Mouse (Mus musculus) spleen, postnatal 4 days (tissue): ENCODE results near the gene Arid3a.

Experiments used
- DNase-seq, 2 experiments: peaks; one replicate each; pipeline ENCODE4 v3.0.0; 2022; ENCODE audit warnings: low spot score in 2 of 2

Arid3a gene

DNA sequence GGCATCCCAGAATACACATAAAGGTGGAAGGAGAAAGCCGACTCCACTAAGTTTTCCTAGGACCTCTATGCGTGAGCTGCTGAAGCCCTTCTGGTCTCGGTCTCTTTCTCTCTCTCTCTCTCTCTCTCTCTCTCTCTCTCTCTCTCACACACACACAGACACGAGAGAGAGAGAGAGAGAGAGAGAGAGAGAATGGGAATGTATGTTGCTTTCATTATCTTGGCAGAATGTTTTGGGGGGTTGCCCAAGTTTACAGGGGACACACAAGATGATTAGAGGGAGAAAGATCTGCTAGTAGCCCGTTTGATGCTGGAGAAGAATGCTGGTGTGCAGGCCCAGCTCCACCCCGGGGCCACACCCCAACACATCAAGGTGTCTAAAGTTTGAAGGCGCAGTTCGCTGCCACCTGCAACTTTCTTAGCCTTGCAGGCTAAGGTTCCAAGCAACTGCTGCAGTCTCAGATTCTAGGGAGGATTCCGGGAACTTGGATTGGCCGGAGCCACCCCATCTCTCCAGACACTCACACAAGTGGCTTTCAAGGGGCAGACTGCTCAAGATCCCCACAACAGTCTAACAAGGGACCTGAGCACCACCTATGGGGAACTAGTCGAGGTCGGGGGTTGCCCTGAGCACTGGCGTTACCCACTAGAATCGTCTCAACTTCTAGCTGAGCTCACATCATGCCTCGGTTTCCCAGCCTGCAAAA lies 905 bp upstream of the Arid3a start:
- DNase-seq, result no peak

DNA sequence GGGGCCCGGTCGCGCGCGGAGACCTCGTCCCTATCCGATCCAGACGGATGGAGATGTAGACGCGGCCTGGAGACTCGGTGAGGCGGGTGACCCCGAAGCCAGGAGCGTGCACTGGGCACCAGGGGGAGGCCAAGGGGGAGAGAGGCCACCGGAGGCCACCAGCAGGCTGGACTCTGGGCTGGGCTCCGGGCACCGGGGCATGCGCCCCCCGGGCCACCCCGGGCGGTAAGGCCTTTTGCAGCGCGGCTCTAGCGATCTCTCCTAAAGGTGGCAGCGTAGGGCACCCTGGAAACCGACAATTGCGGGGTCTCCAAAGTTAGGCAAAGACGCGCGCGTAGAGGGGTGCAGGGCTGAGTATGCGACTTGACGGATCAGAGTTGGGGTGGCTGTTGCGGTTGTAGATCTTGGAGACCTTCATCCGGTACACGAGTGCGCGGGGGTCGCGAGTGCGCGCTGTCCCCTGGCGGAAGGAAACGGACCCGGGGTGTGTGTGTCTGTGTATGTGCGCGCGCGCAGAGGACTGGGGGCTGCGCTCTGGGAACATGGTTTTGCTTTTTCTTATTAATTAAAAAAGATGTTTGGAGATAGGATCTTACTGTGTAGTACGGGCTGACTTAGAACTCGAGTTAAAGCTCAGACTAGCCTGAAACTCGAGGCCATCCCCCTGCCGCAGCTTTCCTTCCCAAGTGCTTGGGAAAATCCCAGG lies 634 bp downstream of the Arid3a start:
- DNase-seq, result peak; percentile 61 to 84

DNA sequence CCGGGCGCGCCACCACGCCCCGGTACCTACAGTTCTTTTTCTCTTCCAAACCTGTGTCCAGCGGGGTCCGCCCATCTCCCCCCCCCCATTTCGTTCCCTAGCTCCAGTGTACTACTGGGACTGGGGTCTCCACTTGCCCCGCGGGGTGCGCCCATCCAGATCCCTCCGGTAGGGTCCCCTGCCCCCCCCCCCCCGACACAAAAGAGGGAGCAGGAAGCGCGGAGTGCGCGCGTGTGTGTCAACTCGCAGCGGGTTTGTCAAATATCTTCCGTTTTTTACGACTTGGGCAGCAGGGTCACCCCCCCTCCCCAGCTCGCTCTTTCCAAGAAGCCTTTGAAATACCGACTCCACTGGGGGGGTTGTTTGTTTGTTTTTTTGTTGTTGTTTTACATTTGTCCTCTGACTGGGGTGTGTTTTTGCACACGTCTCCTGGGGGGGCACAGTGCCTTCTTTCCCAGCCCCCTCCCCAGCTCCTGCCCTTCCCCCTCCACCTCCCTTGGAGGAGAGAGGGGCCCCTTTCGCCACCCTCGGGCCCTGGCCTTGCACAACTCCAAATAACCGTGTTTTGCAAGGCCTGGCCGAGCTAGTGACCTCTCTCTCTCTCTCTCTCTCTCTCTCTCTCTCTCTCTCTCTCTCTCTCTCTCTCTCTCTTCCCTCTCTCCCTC lies 1.3 kb downstream of the Arid3a start:
- peak in 1 of 2 experiments; percentile 58 for DNase-seq

GRCm38 (mm10) chr10:79928907-79929701 lies 2.3 kb downstream of the Arid3a start:
- DNase-seq, result no peak

GRCm38 (mm10) chr10:79929967-79930825 lies 3.4 kb downstream of the Arid3a start:
- DNase-seq, result no peak

DNA sequence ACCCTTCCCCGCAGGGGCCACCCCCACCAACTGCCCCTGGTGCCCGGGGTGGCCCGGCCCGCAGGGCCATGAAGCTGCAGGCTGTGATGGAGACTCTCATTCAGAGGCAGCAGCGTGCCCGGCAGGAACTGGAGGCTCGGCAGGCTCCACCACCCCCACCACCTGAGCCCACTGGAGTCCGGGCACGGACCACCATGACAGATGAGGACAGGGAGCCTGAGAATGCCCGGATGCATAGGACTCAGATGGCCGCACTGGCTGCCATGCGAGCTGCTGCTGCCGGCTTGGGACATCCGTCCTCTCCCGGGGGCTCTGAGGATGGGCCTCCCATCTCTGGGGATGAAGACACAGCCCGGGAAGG lies 4.0 kb downstream of the Arid3a start:
- no peak for DNase-seq

DNA sequence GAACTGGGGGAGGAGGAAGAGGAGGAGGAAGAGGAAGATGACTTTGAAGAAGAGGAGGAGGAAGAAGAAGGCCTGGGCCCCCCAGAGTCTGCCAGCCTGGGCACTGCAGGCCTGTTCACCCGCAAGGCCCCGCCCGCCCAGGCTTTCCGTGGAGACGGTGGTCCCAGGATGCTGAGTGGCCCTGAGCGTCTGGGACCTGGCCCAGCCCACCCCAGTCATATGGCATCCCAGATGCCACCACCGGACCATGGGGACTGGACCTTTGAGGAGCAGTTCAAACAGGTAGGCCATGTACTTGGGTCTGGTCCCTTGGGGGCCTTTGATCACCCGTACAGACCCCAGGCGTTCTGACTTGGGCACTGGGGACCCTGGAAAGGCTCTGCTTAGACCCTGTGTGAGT lies 5.0 kb downstream of the Arid3a start:
- DNase-seq, result no peak

DNA sequence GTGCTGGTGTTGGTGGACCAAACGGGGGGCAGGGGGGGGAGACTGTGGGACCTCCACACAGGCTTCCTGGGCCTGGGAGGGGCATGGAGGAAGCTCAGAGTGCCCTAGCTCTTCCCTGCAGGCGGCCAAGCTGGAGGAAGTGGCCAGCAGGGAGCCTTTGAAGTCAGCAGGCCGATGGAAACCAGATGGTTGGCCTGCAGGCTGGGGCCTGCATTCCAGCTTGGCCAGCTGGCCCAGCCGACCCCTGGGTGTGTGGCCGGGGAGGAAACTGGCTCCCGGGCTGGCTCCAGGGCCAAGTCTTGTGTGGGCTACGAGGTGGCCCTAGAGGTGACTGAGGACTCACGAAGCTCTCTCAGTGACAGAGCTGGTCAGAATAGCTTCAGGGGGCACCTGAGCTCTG lies 5.9 kb downstream of the Arid3a start:
- DNase-seq, result no peak

DNA sequence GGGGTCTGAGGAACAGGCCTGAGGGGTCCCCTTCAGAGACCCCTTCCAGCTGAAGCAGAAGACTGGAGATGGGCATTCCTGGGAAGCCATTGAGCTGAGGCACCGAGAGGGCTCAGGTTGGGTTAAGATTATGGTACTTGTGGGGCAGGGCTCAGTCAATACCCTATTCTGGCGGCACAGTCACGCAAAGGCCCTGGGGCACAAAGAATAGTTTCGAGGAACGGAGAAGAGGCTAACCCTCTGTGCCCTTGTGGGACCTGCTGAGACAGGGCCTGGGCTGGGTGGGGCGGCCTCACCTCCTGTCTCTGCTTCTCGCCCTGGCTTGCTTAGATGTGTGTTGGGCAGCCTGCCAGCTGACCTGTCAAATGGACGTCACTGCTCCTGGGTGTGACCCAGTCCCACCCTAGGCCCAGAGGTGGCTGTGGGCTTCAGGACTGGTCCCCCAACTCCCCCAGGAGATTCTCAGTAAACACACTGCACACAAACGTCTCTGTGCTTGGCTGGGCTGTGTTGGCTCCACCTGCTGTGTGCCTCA lies 6.4 kb downstream of the Arid3a start:
- no peak for DNase-seq

DNA sequence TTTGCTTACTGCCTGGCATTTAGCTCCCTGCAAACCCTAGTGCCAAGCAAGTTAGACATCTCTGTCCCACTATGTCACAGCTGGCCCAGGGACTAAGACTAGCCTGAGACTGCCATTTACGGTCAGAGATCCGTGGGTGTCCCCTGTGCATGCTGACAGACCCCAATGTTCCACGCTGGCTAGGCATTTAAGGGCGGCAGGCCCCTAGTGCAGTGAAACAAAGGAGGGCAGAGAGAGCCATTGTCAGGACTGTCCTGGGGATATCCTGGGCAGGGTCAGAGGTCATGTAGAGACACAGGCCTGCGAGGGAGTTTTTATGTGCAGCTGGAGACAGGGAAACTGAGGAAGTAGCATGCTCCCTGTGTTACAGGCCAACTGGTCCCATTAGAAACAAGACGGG lies 7.0 kb downstream of the Arid3a start:
- no peak for DNase-seq

DNA sequence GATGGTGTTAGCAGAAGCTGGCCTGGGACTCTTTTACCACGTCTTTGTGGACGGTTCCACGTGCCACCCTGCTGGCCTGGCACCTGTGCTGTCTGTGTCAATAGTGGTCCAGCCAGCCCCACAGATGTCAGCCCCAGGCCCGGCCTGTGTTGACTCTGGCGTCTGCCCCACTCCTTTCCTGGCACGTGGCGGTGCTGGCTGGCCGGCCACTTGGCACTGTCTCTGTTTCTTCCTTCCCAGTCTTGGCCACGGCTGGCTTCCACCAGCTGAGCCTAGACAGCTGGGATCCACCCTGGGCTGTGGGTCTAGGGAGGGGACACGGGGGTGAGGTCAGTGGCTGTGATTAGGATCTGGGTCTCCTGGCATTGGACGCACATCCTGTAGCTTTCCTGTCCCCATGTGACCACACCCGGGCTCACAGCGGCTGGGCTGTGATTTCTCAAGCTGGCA lies 7.5 kb downstream of the Arid3a start:
- no peak for DNase-seq

- DNase-seq, result no peak
These were observed 8.1 kb downstream of the Arid3a start for GRCm38 (mm10) chr10:79934794-79935569.

GRCm38 (mm10) chr10:79936284-79936910 lies 9.6 kb downstream of the Arid3a start:
- DNase-seq, result no peak

- DNase-seq, result peak; percentile 89 to 93
These were observed 10.1 kb downstream of the Arid3a start for GRCm38 (mm10) chr10:79936911-79937441.

DNA sequence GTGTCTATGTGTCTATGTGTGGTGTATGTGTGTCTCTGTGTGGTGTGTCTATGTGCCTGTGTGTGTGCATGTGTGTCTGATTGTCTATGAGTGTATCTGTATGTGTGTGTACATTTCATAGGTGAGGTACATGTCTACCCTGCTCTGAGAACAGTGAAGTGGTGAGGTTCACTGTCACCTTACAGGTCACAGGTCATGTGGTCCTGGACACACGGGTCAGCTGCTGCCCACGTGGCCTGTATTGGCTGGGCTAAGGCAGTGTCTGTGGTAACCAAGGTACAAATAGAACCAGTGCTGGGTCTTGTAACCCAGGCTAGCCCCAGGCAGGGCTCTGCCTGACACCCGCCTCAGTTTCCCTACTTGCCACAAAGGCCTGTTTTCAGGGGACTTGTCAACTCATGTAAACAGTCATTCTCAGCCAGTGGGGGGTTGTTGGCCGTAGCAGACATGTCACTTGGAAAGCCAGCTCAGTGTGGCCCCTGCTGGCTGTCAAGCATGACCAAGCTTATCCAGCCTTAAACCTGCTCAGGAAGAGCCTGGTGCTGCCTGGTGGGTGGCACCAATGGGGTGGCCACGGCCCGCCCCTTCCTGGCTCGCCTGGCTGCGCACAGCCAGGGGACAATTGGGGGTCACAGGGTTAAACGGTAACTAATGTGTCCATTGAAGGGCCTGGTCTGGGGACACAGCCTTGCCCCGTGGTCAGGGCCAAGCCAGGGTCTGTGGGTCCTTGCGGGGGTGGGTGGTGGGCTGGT lies 11.1 kb downstream of the Arid3a start:
- no peak for DNase-seq

DNA sequence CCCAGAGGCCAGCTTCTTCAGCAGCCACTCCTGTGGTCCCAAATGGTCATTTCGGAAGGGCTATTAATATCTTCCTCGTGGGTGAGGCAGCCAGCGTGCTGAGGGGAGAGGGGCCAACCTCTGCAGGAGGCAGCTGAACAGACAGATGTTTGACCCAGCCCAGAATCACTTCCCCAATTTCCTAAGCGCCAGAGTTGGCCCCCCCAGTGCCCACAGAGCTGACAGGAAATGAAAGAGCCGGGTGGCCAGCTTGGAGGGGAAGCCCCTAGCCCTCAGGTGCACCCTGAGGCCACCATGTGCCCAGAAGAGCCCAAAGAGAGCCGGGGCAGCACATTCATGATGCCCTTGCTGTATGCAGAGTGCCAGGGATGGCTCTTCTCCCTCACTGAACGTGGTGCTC lies 13.9 kb downstream of the Arid3a start:
- peak in 1 of 2 experiments; percentile 76 for DNase-seq

DNA sequence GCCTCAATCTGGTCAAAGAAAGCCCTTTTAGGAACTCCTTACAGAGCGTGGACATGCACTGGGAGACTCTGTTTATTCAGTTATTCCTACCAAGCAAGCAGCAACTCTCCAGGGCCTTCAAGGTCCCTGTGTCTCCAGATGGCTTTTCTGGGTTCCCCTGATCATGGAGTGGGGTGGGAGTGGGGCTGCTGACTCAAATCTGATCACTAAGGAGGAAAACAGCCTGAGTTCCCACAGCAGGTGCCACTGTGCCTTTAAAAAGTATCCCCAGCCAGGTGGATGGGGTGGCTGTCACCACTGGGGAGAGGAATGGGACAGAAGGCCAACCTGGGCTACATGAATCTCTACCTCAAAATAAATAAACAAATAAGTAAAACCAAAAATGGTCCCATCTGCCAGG lies 16.1 kb downstream of the Arid3a start:
- DNase-seq, result no peak

DNA sequence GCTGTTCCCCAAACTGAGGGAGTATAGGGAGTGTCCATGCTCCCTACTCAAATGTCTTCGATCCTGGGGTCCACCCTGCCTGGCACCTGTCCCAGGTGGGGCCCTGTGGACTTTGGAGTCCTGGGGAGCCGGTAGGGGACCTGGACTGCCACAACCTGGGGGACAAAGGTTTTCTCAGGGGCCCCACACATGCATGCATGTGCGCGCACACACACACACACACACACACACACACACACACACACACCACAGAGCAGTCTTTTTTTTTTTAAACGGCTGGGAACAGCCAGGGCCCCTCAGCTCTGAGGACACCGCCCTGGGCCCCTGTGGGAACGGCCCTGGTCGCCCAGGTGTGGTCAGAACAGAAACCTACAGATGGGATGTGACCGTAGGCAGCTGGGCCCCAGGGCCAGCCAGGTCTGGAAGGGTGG lies 16.6 kb downstream of the Arid3a start:
- no peak for DNase-seq
